Mouse (Mus musculus) lung, postnatal 14 days (tissue): ENCODE results near the gene Hs3st3b1.
A peak's percentile ranks its signal among the peaks of the same experiment; 100 is the strongest.

Experiments
- DNase-seq: peaks from one replicate; pipeline ENCODE4 v3.0.0; 2021

Hs3st3b1 gene

GRCm38 (mm10) chr11:63879261-63879660, 42.8 kb downstream of the Hs3st3b1 start:
- DNase-seq: no peak

GRCm38 (mm10) chr11:63878616-63879015, 43.5 kb downstream of the Hs3st3b1 start:
- DNase-seq: no peak

- peak; percentile 32 for DNase-seq
Observed at GRCm38 (mm10) chr11:63862746-63863145, 59.3 kb downstream of the Hs3st3b1 start.

- DNase-seq: no peak
Observed at GRCm38 (mm10) chr11:63861982-63862381, 60.1 kb downstream of the Hs3st3b1 start.

- no peak for DNase-seq
Observed at GRCm38 (mm10) chr11:63851041-63851730, 70.9 kb downstream of the Hs3st3b1 start.

- no peak for DNase-seq
Observed at GRCm38 (mm10) chr11:63850261-63850660, 71.8 kb downstream of the Hs3st3b1 start.

- no peak for DNase-seq
Observed at GRCm38 (mm10) chr11:63845379-63845778, 76.7 kb downstream of the Hs3st3b1 start.

GRCm38 (mm10) chr11:63844701-63845100, 77.4 kb downstream of the Hs3st3b1 start:
- no peak for DNase-seq

GRCm38 (mm10) chr11:63837526-63837925, 84.6 kb downstream of the Hs3st3b1 start:
- DNase-seq: no peak
